Mouse (Mus musculus) CH12F3 (cell line): Measurements from ENCODE around the gene Aspa.
"Not testable (repeated sequence)": the region's sequence is repeated elsewhere in the genome, so short reads cannot be mapped to it uniquely, and the experiment has no call there.

Experiments
- in situ Hi-C: fragments of 300-500 bp; cut with MboI; formaldehyde crosslinking; loops from 2 replicates; pipeline ENCODE4 v1.14.3; 2020; ENCODE audit warnings: low sequenced_read_pairs

The Aspa gene

GRCm38 (mm10) chr11:73329442-73329841 lies at the start of gene Aspa, which contains the start of the genes Gm49340 and Spata22:
Gene Aspa (minus strand): TSS chr11:73329596.
Gene Gm49340 (plus strand): TSS chr11:73329741.
Gene Spata22 (plus strand): TSS chr11:73329741.
- in situ Hi-C loops: no loop called here

GRCm38 (mm10) chr11:73370946-73371345 lies 41.5 kb upstream of the Aspa start, which contains the start of gene Olfr376:
Gene Olfr376 (plus strand): TSS chr11:73371246.
- in situ Hi-C loops: no loop called here

- in situ Hi-C loops: no loop called here
Observed at GRCm38 (mm10) chr11:73350483-73350882, 21.1 kb upstream of the Aspa start, which contains the start of gene Olfr20. Gene Olfr20 (plus strand): TSS chr11:73350783.

GRCm38 (mm10) chr11:73336919-73337318 lies 7.5 kb upstream of the Aspa start:
- in situ Hi-C loops: no loop called here

GRCm38 (mm10) chr11:73333357-73333756 lies 4.0 kb upstream of the Aspa start:
- in situ Hi-C loops: no loop called here

- in situ Hi-C loops: no loop called here
Observed at GRCm38 (mm10) chr11:73327361-73327760, 2.0 kb downstream of the Aspa start.

- in situ Hi-C loops: no loop called here
Observed at GRCm38 (mm10) chr11:73326485-73326886, 2.9 kb downstream of the Aspa start.

- in situ Hi-C loops: no loop called here
Observed at GRCm38 (mm10) chr11:73323906-73324830, 5.2 kb downstream of the Aspa start.

GRCm38 (mm10) chr11:73321064-73321463 lies 8.3 kb downstream of the Aspa start:
- in situ Hi-C loops: not testable (repeated sequence)

- in situ Hi-C loops: not testable (repeated sequence)
Observed at GRCm38 (mm10) chr11:73318581-73318980, 10.8 kb downstream of the Aspa start.

GRCm38 (mm10) chr11:73315961-73316360 lies 13.4 kb downstream of the Aspa start:
- in situ Hi-C loops: no loop called here

GRCm38 (mm10) chr11:73303123-73303522 lies 26.3 kb downstream of the Aspa start:
- in situ Hi-C loops: no loop called here

GRCm38 (mm10) chr11:73289621-73290020 lies 39.8 kb downstream of the Aspa start:
- in situ Hi-C loops: no loop called here

- in situ Hi-C loops: no loop called here
Observed at GRCm38 (mm10) chr11:73284351-73284750, 45.0 kb downstream of the Aspa start.

- in situ Hi-C loops: no loop called here
Observed at GRCm38 (mm10) chr11:73283926-73284325, 45.5 kb downstream of the Aspa start.

- in situ Hi-C loops: no loop called here
Observed at GRCm38 (mm10) chr11:73283369-73283768, 46.0 kb downstream of the Aspa start.

GRCm38 (mm10) chr11:73281528-73282027 lies 47.8 kb downstream of the Aspa start:
- in situ Hi-C loops: no loop called here

GRCm38 (mm10) chr11:73280710-73281109 lies 48.7 kb downstream of the Aspa start:
- in situ Hi-C loops: no loop called here

GRCm38 (mm10) chr11:73274821-73275220 lies 54.6 kb downstream of the Aspa start:
- in situ Hi-C loops: no loop called here

- in situ Hi-C loops: no loop called here
Observed at GRCm38 (mm10) chr11:73267267-73267666, 62.1 kb downstream of the Aspa start, which contains the start of gene Trpv3. Gene Trpv3 (plus strand): TSS chr11:73267388.

GRCm38 (mm10) chr11:73261385-73261784 lies 68.0 kb downstream of the Aspa start:
- in situ Hi-C loops: no loop called here

GRCm38 (mm10) chr11:73260457-73260856 lies 68.9 kb downstream of the Aspa start:
- in situ Hi-C loops: no loop called here
